Mouse (Mus musculus) left cerebral cortex, postnatal 4 days (tissue): ENCODE data around the gene Mical2. TPM values are rescaled to one million over a fixed set of nuclear protein-coding genes. Genes with fewer than 3 reads are reported as not detected.

Experiments
- DNase-seq: peaks from one replicate; pipeline ENCODE4 v3.0.0-alpha.2; 2022
- intact Hi-C: fragments of 180-260 bp; cut with DNase I; formaldehyde crosslinking; loops from one replicate; pipeline ENCODE4 v1.15.1; 2025
- total RNA-seq, 2 experiments: library from RNA; stranded (reverse); gene quantifications; 2 replicates each; pipeline ENCODE4 v1.2.3; 2021

Mical2 gene
- total RNA-seq, 2 experiments from 2014 or later: 109 to 114 TPM

DNA sequence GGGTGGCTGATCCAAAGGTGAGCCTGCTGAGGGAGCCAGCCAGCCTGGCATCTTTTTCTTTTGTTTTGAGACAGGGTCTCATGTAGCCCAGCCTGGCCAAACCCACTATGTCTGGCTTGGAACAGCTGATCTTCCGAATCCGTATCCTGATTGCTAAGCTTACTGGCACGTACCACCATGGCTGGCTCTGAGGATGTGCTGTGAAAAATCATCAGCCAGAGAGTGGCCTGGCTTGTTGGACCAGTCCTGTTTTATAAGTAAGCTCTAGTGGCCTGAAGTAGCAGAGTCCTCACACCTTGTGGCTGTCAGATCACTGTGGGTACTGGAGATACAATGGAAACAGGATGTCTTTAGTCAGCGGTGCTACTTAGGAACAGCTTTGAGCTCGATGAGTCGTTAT is 47.8 kb downstream of the Mical2 start:
- DNase-seq: peak; percentile 14
- intact Hi-C loops: no loop called here

DNA sequence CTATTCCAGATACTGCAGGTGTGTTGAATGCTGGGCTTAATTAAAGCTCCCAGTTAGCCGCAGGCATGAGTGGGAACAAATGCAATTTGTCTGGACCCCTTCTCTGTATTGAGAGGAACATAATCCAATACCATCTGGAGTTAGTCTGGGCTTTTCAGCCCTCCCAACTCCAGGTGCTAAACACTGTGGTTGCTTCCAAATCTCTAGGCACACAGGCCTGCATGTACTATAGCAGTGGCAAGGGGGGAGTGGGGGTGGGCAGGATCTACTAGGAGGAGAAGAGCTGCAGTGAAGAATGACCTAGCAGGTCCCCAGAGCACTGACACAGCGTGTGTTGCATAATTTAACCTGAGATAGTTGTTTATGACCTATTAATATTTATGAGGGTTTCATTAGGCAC is 49.0 kb downstream of the Mical2 start:
- no peak for DNase-seq
- intact Hi-C loops: no loop called here

DNA sequence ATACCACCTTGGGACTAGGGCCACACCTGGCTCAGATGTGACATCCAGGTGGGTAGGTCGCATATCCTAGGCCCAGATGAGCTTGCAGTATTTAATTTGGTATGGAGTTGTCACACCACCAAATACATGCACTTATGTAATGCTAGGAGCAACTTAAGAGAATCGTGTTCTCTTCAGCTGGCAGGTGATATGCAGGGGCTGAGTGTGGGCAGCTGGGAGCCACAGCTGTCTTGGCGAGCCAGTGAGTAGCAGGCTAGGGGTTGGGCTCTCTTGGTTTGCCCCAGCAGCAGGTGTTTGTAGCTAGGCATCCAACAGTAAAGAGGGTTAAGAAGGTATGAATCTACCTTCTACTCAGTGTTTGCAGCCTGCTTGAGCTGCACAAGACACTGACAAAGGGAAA is 49.4 kb downstream of the Mical2 start:
- intact Hi-C loops: no loop called here
- DNase-seq: no peak

DNA sequence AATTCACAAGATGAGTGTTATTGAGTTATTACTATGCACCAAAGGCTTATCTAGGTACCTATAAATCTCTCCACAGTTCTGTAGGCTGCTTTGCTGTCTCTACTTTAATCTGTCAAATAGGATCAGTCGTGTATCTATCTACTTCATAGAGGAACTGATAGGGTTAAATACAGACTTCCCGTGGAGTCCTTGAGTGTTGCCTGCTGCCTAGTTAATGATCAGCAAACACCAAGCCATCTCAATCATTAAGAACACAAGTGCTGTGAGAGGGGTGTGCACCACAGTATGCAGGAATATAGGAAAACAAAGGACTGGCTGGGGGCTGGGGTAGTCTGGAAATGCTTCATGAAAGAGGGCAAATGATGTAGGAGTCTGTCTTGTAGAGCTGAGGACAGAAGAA is 50.2 kb downstream of the Mical2 start:
- intact Hi-C loops: no loop called here
- DNase-seq: no peak

DNA sequence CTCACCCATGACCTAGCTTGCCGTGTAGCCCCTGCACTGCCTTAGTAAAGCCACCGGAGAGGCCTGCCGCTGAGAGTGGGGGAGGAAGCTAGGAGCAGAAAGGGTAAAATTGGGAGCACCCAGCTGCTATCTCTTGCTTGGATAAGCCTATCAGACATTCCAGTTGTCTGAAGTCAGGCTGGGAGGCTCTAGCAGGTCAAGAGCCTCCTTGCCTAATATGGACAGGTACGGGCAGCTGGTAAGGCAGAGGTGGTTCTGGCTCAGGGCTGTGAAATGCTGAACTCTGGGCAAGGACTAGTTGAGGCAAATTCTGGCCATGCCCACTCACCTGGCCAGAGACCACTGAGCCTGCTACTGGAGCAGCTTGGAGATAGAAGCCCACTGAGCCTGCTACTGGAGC is 51.2 kb downstream of the Mical2 start:
- intact Hi-C loops: no loop called here
- no peak for DNase-seq

DNA sequence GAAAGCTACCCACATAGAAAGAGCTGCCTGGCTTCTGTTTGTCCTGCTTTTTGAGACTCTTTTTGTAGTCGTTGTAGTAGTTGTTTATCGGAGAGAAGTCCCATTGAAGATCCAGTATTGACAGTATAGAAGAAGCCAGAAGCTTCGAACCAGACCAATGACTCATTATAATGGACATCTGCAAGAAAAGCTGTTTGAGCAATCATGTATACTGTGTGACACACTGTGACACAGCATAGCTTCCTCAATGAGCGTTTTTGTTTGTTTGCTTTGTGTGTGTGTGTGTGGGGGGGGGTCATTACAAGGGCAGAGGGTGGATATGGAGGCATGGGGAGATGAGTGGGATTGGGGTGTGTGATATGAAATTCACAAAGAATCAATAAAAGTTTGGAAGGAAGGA is 53.0 kb downstream of the Mical2 start:
- intact Hi-C loops: no loop called here
- DNase-seq: no peak

GRCm38 (mm10) chr7:112280474-112280873 is 54.8 kb downstream of the Mical2 start:
- DNase-seq: no peak
- intact Hi-C loops: no loop called here

DNA sequence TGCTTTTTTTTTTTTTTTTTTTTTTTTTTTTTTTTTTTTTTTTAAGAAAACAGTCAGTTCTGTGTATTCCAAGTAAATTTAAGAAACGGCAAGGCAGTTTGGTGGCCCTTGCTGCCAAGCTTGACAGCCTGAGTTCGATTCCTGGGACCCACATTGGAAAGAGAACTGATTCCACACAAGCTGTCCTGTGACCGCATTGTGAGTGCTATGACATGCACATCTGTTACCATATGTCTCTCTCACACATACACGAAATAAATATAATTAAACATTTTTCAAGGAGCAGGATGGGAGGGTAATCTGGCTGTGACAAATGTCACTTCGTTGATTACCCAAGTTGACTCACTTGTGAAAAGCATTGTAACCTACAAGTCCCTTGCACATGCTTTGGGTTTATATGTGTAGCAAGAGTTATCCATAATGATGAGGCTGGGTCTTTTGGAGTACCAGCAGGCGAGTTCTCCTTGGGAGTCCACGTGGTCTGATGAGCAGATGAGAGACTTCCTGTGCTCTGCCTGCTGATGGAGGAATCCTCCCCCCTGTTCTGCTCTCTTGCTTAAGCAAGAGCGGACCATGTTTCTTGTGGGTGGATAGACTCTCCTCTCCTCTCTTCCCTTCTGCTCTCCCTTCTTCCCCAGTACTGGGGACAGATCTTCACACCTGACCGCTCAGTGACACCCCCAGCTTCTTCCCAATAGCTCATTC is 58.1 kb downstream of the Mical2 start:
- intact Hi-C loops: no loop called here

GRCm38 (mm10) chr7:112285573-112285972 is 59.9 kb downstream of the Mical2 start:
- intact Hi-C loops: no loop called here
- DNase-seq: no peak

More for the DNA sequence above, 58.1 kb downstream of the Mical2 start:
- DNase-seq: no peak

DNA sequence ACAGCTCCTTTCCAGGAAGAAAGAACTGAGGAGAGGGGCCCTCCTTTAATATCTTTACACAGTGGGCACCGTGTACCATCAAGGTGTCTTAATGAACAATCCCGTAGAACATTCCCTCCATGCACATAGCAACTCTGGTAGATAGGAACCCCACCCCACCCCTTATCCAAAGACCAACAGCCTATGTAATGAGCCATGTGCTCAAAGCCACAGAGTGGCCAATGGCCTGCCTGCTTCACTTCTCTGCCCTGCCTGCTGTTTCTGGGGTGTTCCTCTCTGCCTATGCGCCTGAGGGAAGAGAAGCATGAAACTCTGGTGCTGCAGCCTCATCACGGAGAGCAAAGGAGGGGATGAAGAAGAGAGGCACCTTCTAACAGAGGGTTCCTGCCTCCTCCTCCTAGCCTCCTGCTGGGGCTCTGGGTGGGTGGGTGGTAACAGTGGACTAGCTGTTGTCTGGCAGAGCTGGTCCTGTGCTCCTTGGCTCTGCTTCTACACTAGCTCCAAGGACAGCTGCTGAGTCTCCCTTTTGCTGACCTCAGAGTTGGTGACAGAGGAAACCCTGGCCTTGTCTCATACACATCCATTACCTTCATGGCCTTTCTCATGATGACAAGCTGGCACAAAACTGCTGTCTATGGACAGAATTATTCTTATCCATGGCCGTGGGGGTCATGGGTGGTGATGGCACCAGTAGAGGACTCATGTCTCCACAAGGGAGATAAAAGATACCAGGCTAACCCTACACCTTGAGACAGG is 62.9 kb downstream of the Mical2 start:
- no peak for DNase-seq
- intact Hi-C loops: no loop called here

GRCm38 (mm10) chr7:112289514-112289913 is 63.9 kb downstream of the Mical2 start:
- DNase-seq: no peak
- intact Hi-C loops: no loop called here

DNA sequence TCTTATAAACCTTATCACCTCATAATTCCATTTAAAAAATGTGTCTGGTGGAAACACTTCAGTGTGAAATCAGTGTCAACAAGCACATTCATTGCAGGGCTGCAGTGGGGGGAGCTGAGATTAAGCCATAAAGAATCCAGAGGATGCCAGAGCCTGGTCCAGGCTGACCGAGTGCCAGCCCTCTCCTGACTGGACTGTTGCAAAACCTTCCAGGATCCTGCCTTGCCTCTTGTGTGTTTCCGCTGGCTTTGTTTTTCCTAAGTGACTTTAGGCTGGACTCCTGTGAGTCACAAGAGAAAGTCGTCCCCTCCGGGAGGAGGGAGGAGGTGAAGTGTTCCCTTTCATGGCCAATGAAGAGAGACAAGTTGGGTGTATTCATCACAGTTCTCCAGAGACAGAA is 64.3 kb downstream of the Mical2 start:
- intact Hi-C loops: no loop called here
- peak; percentile 23 for DNase-seq

GRCm38 (mm10) chr7:112293456-112294104 is 67.9 kb downstream of the Mical2 start:
- no peak for DNase-seq
- intact Hi-C loops: no loop called here

DNA sequence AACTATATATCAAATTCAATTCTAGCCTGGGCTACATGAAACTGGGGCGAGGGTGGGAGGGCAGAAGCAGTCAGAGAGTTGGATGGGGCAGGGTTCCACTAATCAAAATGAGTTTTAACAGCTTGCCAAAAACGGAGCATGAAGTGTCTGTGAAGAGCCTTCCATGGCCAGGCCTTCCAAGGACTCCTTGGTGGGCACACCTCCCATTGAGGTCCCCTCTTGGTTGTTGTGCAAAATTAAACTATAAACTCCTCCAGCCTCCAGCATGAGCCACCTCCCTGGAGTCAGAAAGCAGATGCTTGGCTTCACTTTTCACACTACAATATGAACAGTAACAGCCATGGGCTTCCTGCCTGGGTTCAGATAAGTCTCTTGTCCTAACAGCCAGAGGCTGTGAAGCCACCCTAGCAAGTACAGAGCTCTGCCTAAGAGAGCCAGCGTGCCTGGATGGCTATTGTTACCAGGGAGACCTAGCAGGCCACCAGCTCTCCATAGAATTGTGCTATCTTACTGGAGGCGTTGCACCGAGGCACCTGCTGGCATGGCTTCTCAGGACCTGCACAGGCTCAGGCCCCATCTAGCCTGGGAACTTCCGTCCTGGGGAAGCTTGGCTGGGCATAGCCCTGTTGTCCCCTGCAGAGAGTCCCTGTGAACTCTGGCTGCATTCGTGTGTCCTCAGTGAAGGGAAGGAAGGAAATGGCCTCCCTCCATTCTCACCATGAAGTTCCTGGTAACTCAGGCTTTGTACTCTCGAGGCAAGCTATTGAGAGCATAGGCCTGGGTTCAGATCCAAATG is 70.0 kb downstream of the Mical2 start:
- intact Hi-C loops: no loop called here
- no peak for DNase-seq

GRCm38 (mm10) chr7:112298032-112298431 is 72.4 kb downstream of the Mical2 start:
- intact Hi-C loops: no loop called here
- DNase-seq: peak; percentile 94

DNA sequence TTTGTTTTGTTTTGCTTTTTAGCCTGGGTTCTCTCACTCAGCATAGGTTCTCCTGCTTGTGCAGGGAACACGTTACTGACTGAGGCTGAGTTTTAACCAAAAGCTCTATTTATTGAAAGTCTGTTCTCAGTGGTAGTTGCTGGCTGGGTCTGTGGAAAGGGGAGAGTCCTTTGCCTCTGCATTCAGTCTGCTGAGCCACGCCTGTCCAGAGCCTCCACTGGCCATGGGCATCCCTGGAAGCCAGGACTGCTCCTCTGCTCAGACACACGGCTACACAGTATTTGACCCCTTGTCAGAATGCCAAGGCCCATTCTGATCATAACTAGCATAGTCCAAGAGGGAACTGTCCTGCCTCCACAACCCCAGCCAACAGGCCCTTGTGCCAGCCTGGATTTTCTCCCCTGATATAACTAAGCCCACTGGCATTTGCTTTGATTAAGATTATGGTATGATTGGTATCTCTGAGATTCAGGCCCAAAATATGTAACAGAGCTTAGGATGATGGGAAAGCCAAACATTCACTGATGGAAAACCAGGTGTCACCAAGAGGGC is 73.3 kb downstream of the Mical2 start:
- DNase-seq: no peak
- intact Hi-C loops: no loop called here

- DNase-seq: no peak
- intact Hi-C loops: no loop called here
Measured at GRCm38 (mm10) chr7:112299521-112300096, 74.0 kb downstream of the Mical2 start.

DNA sequence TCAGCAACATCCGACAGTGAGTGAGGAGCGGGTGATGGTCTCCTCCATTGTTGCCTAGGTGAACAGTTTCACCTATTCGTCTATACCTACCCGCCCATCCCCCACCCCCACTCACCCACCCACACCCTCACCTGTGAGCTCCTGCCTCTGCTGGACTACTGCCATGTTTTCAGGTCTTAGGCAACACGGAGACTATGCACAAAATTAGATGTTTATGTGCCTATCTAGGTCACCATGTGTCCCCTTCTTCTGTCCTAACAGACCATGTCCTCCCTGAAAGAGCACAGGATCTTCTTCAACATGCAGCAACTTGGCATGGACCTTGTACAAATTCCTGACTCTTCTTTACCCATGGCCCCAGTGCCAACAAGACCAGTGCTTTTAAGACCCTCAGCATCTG is 74.5 kb downstream of the Mical2 start:
- intact Hi-C loops: no loop called here
- DNase-seq: no peak

DNA sequence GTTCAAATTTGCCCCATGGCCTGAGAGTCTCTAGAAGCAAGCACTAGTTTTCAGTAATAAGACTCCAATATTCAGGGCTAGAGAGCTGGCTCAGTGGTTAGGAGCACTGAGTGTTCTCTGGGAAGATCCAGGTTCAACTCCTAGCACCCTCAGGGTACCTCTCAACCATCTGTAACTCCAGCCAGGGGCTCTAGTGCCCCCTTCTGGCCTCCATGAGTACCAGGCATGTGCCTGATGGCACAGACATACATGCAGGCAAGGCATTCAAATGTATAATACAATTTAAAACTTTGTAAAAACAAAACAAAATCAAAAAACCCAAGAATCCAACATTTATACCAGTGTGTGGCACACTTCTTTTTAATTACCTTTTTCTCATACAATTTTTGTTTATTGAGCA is 75.4 kb downstream of the Mical2 start:
- intact Hi-C loops: no loop called here

GRCm38 (mm10) chr7:112304382-112304781 is 78.7 kb downstream of the Mical2 start:
- intact Hi-C loops: no loop called here
- DNase-seq: no peak

More for the DNA sequence above, 75.4 kb downstream of the Mical2 start:
- DNase-seq: no peak
